Mouse (Mus musculus) liver, embryonic 14.5 days (tissue): Measurements from ENCODE around the gene Stub1.

Source experiments
- CTCF ChIP-seq: IDR thresholded peaks from 2 replicates; pipeline ENCODE4 v1.5.1; 2016; ENCODE audit warnings: antibody characterized with exemption, low read depth, control low read depth
- EP300 ChIP-seq: IDR thresholded peaks from 2 replicates; pipeline ENCODE4 v1.6.1; 2016; ENCODE audit warnings: antibody characterized with exemption, low read depth

GRCm38 (mm10) chr17:25869954-25870353, 36.8 kb upstream of the Stub1 start:
- TF ChIP-seq EP300 (no peak), CTCF (no peak)
